Mouse (Mus musculus) gastrocnemius, postnatal 14 days (tissue): ENCODE measurements at regions not wholly inside any gene's neighbourhood (a gene's known extent, or its start where the extent isn't known, plus 50 kb on each side); places are given as distances from the start of the nearest gene placed in this dataset.

Experiments
- DNase-seq: peaks from one replicate; pipeline ENCODE4 v3.0.0; 2021; ENCODE audit warnings: mixed read lengths
- intact Hi-C: fragments of 180-260 bp; cut with DNase I; formaldehyde crosslinking; loops from one replicate; pipeline ENCODE4 v1.15.1; 2025; ENCODE audit warnings: low total_unique reads

GRCm38 (mm10) chr15:7459992-7460820 lies 62.0 kb upstream of the Egflam start:
- peak; percentile 55 for DNase-seq
- intact Hi-C loops = loop anchor here (2.0 to 5.0 kb wide), 2 partner anchors 349 to 602 kb away; no protein-coding TSS in a partner anchor

DNA sequence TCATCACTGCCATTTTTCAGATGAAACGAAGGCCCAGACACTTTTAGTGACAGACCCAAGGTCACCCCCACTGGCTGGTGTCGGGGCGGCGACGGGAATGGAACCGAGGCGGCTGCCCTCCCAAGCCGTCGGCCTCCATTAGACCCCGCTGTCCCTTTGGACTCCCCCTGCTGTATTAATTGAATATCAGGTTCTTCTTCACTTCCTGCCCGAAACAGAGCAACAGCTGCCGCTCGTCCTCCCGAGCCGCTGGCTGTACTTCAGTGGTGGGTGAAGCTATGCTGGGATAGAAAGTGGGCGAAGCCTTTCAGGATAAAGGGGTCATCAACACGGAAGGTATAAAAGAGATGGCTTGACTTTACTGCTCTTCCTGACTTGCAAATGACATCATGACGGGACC lies 64.4 kb upstream of the Egflam start:
- intact Hi-C loops = loop anchor here (5.0 kb wide), 1 partner anchor 600 kb away; no protein-coding TSS in a partner anchor
- no peak for DNase-seq

DNA sequence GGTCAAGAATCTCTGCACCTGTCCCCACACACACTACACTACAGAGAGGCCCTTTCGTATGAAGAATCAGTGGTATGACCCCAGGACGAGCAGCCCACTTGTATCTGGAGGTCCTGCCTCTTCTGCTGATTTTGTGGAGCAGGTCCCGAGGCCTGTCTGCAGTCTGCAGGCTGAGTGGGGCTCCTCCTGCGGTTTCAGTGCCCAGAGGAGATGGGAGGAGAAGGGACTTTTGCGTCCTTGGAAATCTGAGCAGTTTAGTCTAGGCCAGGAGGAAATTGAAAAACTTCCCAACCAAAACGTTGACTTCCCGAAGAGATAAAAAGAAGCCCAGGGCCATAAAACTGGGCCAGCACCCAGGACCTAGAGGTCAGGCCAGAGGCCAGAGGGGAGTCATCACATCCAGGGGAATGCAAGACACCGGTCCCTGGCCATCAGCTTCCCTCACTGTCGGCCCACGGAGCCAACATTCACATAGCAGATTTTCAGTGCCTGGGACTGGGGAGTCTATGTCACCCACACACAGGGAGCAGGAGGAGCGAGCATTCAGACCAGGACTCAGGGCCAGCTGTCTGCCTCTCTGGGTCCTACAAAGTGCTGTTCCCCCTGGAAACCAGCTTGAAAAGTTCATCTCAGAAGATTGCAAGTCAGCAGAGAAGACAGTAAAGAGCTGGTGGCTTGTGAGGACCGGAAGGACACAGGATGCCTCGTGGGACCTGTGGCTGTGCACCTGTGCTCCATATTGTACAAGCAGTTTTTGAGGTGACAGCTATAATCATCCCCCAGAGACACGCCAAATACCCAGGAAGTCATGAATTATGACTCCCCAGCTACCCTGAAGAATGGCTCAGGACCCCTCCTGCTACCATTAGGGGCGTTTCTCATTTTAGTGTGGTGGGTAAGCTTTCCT lies 65.5 kb upstream of the Egflam start:
- intact Hi-C loops = loop anchor here (5.0 kb wide), 1 partner anchor 599 kb away; no protein-coding TSS in a partner anchor

DNA sequence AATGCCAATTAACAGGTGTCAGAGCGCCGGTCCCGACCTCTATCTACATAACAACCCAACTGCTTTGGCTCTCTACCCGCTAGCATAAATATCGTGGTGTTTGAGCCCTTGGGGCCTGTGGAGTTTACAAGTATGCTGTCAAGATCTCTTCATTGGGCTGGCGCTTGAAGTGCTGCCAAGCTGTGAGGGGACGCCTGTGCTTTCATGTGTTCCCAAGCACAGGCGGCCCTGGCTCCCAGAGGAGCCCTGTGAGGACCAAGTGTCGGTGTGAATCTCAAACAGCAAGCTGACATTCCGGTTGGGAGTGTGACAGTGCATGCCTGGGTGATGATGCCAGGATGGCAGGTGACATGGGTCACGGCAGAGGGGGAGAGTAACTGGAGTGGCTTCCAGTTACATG lies 82.0 kb upstream of the Egflam start:
- intact Hi-C loops = no loop called here
- peak; percentile 14 for DNase-seq

More for the DNA sequence above, 65.5 kb upstream of the Egflam start:
- no peak for DNase-seq

- DNase-seq = peak; percentile 17
- intact Hi-C loops = no loop called here
These were observed 82.6 kb upstream of the Egflam start for GRCm38 (mm10) chr15:7480792-7481210.

- no peak for DNase-seq
- intact Hi-C loops = no loop called here
These were observed 85.5 kb upstream of the Egflam start for GRCm38 (mm10) chr15:7483686-7484085.

DNA sequence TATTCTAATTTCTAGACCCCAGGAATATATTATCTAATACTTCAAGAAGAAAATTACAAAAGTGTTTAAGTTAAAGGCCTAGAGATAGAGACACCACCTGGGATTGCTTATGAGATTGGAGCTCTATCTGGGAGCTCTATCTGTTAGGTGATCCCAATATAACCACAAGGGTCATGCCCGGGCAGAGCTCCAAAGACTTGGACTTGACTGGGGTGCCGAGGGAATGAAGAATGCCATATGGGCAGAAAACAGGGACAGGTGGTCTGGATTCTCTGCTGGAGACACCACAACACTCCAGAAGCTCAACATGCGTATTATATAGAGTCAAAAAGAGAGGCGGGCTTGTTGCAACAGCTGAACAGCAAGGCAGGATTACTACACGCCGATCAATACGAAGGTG lies 92.9 kb upstream of the Egflam start:
- intact Hi-C loops = no loop called here
- DNase-seq = no peak

- no peak for DNase-seq
- intact Hi-C loops = no loop called here
These were observed 95.0 kb upstream of the Egflam start for GRCm38 (mm10) chr15:7493126-7493669.

DNA sequence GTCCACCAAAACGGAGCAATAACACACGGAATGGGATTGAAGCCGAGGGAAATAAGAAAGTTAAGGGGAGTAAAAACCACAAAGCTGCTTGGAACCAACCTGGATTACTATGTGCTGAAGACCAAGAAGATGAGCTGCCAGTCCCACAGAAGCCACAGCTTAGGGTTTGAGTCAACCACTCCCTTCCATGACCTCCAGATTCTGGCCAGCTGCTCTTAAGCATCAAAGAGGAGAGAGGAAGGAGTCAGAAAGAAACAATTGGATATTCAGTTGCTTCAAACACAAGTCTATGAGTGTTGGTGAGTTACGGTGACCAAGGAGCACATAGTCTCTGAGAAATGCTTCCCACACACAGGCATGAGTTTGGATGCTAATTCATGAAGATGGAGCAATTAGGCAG lies 99.7 kb upstream of the Egflam start:
- no peak for DNase-seq
- intact Hi-C loops = no loop called here

GRCm38 (mm10) chr15:7508535-7508934 lies 110.3 kb upstream of the Egflam start:
- DNase-seq = no peak
- intact Hi-C loops = no loop called here

- no peak for DNase-seq
- intact Hi-C loops = no loop called here
These were observed 116.6 kb upstream of the Egflam start for GRCm38 (mm10) chr15:7514743-7515273.

DNA sequence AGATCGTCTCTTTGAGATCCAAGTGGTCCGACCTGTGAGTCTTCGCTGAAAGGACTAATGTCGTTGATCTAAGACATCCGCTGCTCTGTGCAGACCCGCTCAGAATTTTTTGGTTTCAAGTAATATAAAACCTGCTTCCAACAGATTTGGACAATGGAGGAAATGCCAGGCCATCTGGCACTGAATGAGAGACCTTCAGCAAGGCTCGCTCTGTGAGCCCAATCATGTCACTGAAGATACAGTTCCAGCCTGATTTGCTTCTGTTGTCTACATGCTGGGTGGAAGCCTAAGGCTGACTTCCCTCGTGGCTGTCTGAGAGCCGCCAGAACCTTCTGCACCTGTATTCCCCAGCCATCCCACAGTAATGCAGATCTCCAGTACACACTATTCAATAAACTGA lies 123.4 kb upstream of the Egflam start:
- no peak for DNase-seq
- intact Hi-C loops = no loop called here

DNA sequence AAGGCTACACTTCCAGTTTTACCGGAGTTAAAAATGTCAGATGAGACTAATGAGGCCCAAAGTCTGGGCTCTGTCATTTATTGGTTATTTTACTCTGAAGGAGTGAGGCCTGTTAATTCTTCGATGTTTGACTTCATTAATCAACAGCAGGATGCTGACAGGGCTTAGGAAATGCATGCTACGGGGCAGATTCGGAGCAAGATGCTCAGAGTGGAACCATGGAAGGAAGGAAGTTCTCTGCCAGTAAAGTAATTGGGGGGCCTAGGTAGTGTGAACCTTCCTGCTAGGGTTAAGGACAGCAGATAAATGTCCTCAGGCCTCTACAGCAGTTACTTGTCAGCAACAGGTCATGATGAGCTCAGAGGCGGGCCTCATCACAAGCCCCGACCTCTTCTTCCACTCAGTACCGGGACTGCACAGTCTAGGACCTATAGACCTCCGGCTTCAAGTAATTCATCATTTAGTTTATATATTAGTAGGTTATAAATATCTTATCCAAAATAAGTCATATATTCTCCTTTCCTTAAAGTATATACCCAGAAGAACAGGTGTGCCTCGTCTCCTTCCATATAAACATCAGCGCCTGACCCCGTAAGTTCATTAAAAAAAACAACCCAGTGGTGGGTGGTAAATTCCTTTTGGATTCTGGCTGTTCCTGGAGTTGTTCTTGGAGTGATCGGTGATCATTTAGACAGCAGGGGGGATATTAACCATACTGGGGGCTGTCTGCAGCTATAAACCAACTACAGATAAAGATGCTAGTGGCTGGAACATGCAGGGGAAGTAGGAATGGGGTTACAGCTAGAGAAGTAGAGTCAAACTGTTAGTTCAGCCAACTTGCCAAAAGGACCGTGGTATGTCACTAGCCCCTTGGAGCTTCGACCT lies 124.9 kb upstream of the Egflam start:
- intact Hi-C loops = no loop called here
- no peak for DNase-seq

DNA sequence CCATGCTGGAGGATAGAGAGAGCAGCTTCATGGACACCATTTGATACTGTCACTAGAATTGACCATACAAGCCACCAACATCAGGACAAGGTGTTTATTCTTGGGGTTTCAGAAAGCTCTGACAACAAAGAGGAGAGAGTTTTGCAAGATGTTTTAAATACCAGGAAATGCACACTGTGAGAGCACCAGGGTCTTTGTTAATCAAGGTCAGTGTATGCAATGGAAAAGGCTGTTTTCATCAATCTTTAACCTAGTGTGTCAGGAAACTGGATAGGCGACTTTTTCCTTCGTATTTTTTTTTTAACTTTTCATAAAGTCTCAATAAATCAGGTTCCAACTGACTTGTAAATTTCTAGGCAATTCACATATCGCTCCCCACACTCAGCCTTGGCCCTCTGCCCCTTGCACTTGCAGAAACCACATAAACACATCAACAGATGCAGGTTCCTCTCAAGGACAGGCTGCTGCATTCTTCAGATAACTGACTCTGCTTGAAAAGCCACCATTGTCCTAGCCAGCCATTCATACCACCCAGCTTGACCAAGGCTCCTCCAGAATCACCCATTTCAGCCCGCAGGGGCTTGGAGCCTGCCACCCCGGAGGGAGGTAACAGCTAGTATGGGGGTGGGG lies 132.9 kb upstream of the Egflam start:
- DNase-seq = no peak
- intact Hi-C loops = no loop called here

- intact Hi-C loops = no loop called here
- DNase-seq = no peak
These were observed 139.7 kb upstream of the Egflam start for GRCm38 (mm10) chr15:7537858-7538257.

- intact Hi-C loops = no loop called here
These were observed 155.1 kb upstream of the Egflam start for GRCm38 (mm10) chr15:7553190-7553895.

GRCm38 (mm10) chr15:7554433-7554832 lies 156.2 kb upstream of the Egflam start:
- no peak for DNase-seq
- intact Hi-C loops = no loop called here

More at GRCm38 (mm10) chr15:7553190-7553895, 155.1 kb upstream of the Egflam start:
- no peak for DNase-seq

DNA sequence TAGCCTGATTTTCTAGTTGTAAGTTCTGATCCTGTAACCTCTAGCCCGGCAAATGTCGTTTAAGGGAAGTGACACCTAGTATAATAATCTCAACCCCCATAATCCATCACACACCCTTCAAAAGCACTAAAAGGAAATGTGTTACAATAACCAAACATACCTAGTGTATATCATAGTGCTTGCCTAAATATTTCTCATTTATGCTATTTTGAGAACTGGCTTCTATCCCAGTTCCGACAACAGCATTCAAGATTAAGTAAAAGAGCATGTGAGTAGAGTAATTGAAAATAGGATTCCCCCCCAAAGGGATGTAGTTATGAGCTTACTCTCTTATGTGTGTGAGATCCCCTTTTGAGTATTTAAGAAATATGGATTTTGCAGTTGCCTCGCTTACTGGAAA lies 165.1 kb upstream of the Egflam start:
- DNase-seq = no peak
- intact Hi-C loops = no loop called here
